Mouse (Mus musculus) erythroblast, embryonic 14.5 days (primary cell): ENCODE measurements around the gene Mob4. TPM values are rescaled to one million over a fixed set of nuclear protein-coding genes. Genes with fewer than 3 reads are reported as not detected.
"Not testable (repeated sequence)": the region's sequence is repeated elsewhere in the genome, so short reads cannot be mapped to it uniquely, and the experiment has no call there.

Source experiments
- H3K27me3 ChIP-seq: 2 replicates; pipeline ENCODE4 v1.6.1; 2012; ENCODE audit warnings: inconsistent platforms; ENCODE audit not compliant: control insufficient read depth
- H3K36me3 ChIP-seq: 2 replicates; pipeline ENCODE4 v1.6.1; 2012; ENCODE audit warnings: mild to moderate bottlenecking, inconsistent platforms; ENCODE audit not compliant: control insufficient read depth
- H3K4me1 ChIP-seq: 2 replicates; pipeline ENCODE4 v1.6.1; 2012; ENCODE audit warnings: inconsistent platforms; ENCODE audit not compliant: control insufficient read depth
- H3K4me3 ChIP-seq: replicated peaks from 2 replicates; pipeline ENCODE3; 2012; ENCODE audit warnings: moderate library complexity, mild to moderate bottlenecking, inconsistent platforms
- H3K9me3 ChIP-seq: 2 replicates; pipeline ENCODE4 v1.6.1; 2012; ENCODE audit warnings: low read length, inconsistent platforms, mixed read lengths; ENCODE audit not compliant: control insufficient read depth
- GATA1 ChIP-seq: IDR thresholded peaks from 2 replicates; pipeline ENCODE4 v1.6.1; 2012; ENCODE audit warnings: low read length, inconsistent platforms, mixed read lengths
- TAL1 ChIP-seq: IDR thresholded peaks from 3 replicates; pipeline ENCODE4 v1.6.1; 2012; ENCODE audit warnings: low read length, inconsistent platforms, mixed read lengths
- polyA plus RNA-seq: library from polyadenylated mRNA; stranded (reverse); fragments of >175 nt; gene quantifications from 2 replicates; pipeline ENCODE4 v1.2.3, GENCODE M21; 2012

Mob4 gene
- polyA plus RNA-seq, 1 experiment: 0.73 TPM

DNA sequence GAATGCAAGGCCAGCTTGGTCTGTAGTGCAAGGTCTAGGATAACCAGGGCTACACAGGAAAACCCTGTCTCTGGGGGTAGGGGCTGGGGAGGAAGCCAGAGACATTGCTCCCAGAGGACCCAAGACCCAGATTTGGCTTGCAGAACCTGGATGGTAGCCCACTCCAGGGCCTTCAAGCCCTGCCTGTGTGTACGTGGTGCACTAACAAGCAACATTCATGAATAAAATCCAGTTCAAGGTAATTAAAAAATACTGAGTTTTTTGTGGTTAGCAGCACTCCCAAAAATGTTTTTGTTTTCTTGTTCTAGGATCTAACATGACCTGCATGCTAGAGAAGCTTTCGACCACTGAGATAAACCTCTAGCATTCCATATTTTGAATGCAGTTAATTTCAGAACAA, 39.0 kb upstream of the Mob4 start:
- Histone ChIP-seq H3K4me1 (peaks cover 40% of the 10 kb centered on the region), H3K4me3 (no peak overlapping the region), H3K27me3 (no peaks in the 10 kb centered on the region), H3K9me3 (no peaks in the 10 kb centered on the region), H3K36me3 (peaks cover 21% of the 10 kb centered on the region)
- TF ChIP-seq GATA1 (no peak), TAL1 (no peak)

DNA sequence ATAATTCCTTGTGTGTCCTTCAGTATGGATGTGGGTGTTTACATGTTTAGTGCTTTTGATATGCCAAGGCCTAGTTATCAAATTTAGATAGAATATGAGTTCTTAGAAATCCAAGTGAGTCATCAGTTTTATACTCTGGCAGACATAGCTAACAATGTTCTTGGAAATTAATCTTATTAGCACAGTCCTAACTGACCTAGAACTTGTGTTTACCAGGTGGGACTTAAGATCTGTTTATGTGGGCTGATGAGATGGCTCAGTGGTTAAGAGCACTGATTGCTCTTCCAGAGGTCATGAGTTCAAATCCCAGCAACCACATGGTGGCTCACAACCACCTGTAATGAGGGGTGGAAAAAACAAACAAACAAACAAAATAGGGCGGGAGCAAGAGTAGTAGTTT, 38.6 kb upstream of the Mob4 start:
- peaks cover 21% of the 10 kb centered on the region for H3K36me3 ChIP-seq
- TF ChIP-seq TAL1 (no peak), GATA1 (no peak)
- no peak overlapping the region for H3K4me3 ChIP-seq
- H3K27me3 ChIP-seq: no peaks in the 10 kb centered on the region
- H3K9me3 ChIP-seq: no peaks in the 10 kb centered on the region
- peaks cover 35% of the 10 kb centered on the region for H3K4me1 ChIP-seq

DNA sequence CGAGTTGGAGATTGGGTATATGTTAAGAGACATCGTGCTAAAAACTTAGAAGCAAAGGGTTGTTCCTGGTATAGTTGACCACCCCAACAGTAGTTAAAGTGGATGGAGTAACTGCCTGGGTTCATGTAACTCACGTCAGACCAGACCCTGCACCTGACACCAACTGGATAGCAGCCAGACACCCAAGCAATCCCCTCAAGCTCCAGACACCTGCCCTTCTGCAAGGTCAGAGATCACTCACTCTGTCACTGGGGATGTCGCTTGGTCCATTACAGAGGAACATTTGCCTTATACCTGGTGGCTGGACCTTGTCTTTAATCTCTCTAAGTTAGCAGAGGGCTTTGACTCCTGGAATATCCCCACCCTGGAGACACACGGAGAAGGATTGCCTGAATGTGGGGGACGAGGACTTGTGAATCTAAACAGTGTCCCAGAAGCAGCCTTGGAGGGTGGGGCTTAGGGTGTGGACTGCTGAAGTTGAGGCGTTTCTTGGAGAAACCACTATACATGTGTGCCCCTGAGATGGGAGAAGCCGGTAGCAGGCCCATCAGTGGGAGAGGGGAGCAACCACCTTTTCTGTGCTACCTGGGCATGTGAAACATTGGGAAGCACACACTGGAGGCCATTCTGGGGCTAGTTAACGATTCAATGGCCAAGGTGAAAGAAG, 24.0 kb upstream of the Mob4 start:
- Histone ChIP-seq H3K4me1 (peaks cover 9% of the 10 kb centered on the region), H3K9me3 (no peaks in the 10 kb centered on the region), H3K36me3 (no peaks in the 10 kb centered on the region), H3K27me3 (no peaks in the 10 kb centered on the region), H3K4me3 (no peak overlapping the region)
- TF ChIP-seq GATA1: no peak

DNA sequence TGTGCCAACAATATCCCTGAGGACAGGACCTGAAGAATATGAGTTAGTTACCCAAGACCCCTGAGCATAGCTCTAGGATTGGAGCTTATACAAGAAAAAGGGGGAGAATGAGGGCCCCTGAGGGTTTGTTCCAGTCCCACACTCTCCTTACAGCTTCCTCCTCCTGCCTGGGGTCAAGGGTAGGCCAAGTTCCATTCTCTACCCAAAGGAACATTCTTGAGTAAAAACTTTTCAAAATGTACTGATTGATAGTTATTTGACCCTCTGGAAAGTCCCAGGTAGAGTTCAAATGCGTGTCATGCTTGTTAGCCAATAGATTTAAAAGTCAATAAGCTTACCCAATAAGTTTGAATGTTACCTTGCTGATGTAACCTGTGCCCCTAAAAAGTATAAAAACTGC, 23.4 kb upstream of the Mob4 start:
- Histone ChIP-seq H3K36me3 (no peaks in the 10 kb centered on the region), H3K27me3 (no peaks in the 10 kb centered on the region), H3K9me3 (no peaks in the 10 kb centered on the region), H3K4me3 (no peak overlapping the region), H3K4me1 (peaks cover 9% of the 10 kb centered on the region)
- TF ChIP-seq GATA1: no peak
- no peak for TF ChIP-seq TAL1

DNA sequence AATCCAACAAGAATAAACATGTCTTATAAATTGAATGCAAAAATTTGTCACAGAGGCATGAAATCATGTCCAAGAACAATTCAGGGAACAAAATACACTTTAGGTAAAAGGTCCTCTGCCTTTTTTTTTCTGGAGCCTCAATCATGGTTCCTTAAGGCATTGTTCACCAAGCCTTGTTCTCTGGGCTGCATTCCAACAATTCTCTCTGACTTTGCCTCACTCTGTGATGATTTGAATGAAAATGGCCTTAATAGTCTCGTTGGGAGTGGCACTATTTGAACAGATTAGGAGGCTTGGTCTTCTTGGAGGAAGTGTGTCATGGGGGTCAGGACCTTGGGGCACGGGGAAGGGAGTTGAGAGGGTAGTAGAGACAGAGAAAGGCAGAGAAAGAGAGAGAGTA, 22.6 kb upstream of the Mob4 start:
- H3K4me3 ChIP-seq: no peak overlapping the region
- H3K36me3 ChIP-seq: no peaks in the 10 kb centered on the region
- H3K4me1 ChIP-seq: peaks cover 9% of the 10 kb centered on the region
- H3K9me3 ChIP-seq: no peaks in the 10 kb centered on the region
- H3K27me3 ChIP-seq: no peaks in the 10 kb centered on the region
- TF ChIP-seq TAL1 (no peak), GATA1 (no peak)

DNA sequence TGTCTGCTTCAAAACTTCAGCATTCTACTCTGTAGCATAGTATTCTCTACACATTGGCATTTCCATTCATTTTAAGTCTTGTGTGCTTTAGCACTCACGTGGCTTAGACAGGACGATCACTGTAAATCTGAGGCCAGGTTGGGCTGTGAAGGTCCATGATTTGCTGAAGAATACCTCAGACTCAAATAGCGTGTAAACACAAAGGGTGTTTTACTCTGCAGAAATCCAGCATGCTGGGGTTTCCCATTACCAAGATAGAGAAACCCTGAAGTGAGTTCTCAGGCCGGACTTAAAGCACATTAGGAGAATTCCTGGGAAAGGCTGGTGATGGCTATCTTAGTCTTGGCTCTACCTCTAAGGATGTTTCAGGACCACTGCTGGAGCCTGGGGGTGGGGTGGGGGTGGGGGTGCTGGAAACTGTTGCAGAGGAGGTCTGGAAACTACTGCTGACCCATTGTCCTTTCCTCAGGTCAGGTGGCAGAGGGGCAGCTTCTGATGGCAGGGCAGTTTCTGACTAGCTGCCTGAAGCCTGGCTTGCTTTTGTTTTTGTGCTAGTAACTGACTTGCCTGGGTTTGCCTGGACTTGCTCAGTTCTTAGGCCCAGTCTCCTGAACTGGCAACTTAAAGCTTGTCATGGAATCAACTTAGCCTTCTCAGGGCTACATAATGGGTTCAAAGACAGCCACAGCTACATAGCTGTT, 21.8 kb upstream of the Mob4 start:
- no peak for TF ChIP-seq TAL1
- TF ChIP-seq GATA1: no peak
- Histone ChIP-seq H3K4me1 (peaks cover 9% of the 10 kb centered on the region), H3K36me3 (no peaks in the 10 kb centered on the region), H3K9me3 (no peaks in the 10 kb centered on the region), H3K27me3 (no peaks in the 10 kb centered on the region), H3K4me3 (no peak overlapping the region)

DNA sequence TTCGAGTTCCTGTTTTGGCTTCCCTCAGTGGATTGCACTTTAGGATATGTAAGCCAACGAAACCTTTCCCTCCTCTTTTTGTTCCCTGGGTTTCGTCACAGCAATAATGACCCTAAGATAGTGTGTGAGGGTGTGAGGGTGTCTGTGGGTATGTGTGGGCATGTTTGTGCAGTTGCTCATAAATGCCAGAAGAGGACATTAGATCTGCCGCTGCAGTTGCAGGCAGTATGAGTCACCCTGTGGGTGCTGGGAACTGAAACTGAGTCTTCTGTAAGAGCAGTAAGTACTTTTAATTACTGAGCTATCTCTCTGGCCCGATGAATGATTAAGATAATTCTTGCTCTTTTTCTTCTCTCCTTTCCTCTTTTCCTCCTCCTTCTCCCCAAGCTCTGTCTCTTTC, 8.0 kb upstream of the Mob4 start:
- H3K9me3 ChIP-seq: peaks cover 3% of the 10 kb centered on the region
- TF ChIP-seq TAL1 (no peak), GATA1 (no peak)
- no peaks in the 10 kb centered on the region for H3K36me3 ChIP-seq
- H3K4me1 ChIP-seq: no peaks in the 10 kb centered on the region
- H3K4me3 ChIP-seq: no peak overlapping the region
- no peaks in the 10 kb centered on the region for H3K27me3 ChIP-seq

DNA sequence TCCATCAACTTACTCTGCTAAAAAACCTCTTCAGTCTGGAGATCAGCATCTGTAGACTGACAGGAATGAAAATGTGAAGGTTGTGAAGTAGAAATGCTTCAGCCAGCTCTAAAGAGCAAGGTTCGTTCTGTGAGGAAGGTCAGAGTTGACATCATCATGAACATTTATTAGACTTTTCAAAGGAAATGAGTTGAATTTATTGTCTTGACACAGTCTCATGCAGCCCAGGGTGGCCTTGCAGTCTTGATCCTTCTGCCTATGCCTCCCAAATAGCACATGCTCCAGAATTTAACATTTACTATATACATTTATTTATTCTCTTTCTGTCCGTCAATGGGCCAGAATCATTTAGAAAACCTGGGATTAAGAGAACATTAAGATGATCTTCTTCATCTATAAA, 7.5 kb upstream of the Mob4 start:
- no peak overlapping the region for H3K4me3 ChIP-seq
- TF ChIP-seq TAL1 (no peak), GATA1 (no peak)

DNA sequence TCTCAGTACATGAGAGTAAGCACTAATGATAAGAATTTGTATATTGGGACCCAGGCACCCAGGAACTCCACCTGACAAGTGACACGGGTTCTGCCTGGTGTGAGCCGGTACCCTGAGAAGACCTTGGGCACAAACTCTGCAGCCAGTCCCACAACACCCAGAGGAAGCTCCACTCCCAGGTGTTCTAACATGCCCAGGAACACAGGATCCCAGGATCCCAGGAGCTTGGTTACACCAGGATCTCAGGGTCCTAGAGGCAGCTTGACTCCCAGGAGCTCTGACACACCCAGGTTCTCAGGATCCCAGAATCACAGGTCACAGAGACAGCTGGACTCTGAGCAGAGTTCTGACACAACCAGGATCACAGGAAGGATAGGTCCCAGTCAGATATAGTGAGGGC, 6.9 kb upstream of the Mob4 start:
- H3K9me3 ChIP-seq, H3K36me3 ChIP-seq, H3K27me3 ChIP-seq, H3K4me3 ChIP-seq, H3K4me1 ChIP-seq: not testable (repeated sequence)

More for the DNA sequence above, 7.5 kb upstream of the Mob4 start:
- Histone ChIP-seq H3K36me3 (no peaks in the 10 kb centered on the region), H3K27me3 (no peaks in the 10 kb centered on the region), H3K4me1 (no peaks in the 10 kb centered on the region), H3K9me3 (peaks cover 3% of the 10 kb centered on the region)

DNA sequence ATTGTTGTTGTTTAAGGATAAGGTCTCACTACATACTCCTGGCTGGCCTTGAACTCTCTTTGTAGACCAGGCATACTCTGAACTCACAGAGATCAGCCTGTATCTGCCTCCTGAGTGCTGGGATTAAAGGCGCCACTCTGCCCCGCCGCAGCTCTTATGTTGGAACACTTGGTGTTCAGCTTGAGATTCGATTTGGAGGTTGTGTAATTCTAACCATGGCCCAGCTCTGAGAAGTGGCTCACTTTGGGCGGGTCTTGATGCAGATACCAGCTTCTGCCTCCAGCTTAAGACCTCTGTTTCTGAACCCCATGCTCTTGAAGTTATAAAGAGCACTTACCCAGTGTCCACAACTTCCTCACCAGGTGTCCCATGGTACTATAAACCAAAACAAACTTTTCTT, 1.3 kb upstream of the Mob4 start:
- Histone ChIP-seq H3K36me3 (peaks cover 11% of the 10 kb centered on the region), H3K4me3 (no peak overlapping the region), H3K4me1 (peaks cover 37% of the 10 kb centered on the region), H3K9me3 (no peaks in the 10 kb centered on the region), H3K27me3 (no peaks in the 10 kb centered on the region)
- TF ChIP-seq GATA1: no peak
- TF ChIP-seq TAL1: no peak
